Mouse (Mus musculus): ENCODE measurements around the gene Zg16.

GRCm38 (mm10) chr7:127070871-127071413 is 16.2 kb downstream of the Zg16 start:
- TF ChIP-seq CTCF (IDR thresholded peaks at IDR 0.05; ENCODE audit: borderline replicate concordance, insufficient read depth, low read length) = no peak
- TF ChIP-seq POLR2A (IDR thresholded peaks at IDR 0.05; ENCODE audit: low read depth, low read length) = no peak
